Mouse (Mus musculus): ENCODE results near the gene Irx2. TPM values are rescaled to one million over a fixed set of nuclear protein-coding genes. Genes with fewer than 3 reads are reported as not detected.

The Irx2 gene
- polyA plus RNA-seq, 1 experiment from 2014 or later = 34.0 TPM

DNA sequence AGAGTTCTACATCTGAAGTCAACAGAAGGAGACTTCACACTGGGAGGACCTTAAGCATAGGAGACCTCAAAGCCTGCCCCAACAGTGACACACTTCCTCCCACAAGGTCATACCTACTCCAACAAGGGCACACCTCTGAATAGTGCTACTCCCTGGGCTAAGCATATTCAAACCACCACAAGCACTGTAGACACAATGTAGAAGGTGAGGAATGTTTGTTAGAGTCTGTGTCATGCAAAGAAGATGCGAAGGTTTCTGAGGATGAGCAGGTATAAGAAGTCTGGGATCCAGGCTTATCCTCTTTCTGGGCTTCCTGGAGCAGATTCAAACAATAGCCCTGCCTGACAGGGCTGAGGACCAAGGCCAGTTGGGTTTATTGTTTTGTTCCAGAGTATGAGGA is 47.2 kb downstream of the Irx2 start:
- no peaks in the 10 kb centered on the region for H3K36me3 ChIP-seq (ENCODE audit: control insufficient read depth, insufficient read depth, low read length)
- H3K4me3 ChIP-seq (ENCODE audit: low read depth, low read length) = no peak overlapping the region
- H3K4me2 ChIP-seq (ENCODE audit: low read length) = no peak overlapping the region
- no peaks in the 10 kb centered on the region for H3K9me3 ChIP-seq (replicated peaks; ENCODE audit: control insufficient read depth, low read length, poor library complexity, severe bottlenecking)
- no peak for ATAC-seq
- H3K9ac ChIP-seq (ENCODE audit: low read depth, low read length) = no peak overlapping the region
- no peak overlapping the region for H3K27ac ChIP-seq (ENCODE audit: low read length)
- H3K4me1 ChIP-seq (ENCODE audit: control insufficient read depth, insufficient read depth, low read length) = no peaks in the 10 kb centered on the region
- WGBS = 92% methylated on average over 1 of the region's 1 CpGs
- H3K27me3 ChIP-seq (ENCODE audit: control insufficient read depth, insufficient read depth, low read depth, low read length) = no peaks in the 10 kb centered on the region

All from midbrain, embryonic 16.5 days (tissue).